Mouse (Mus musculus) cerebellum, adult 11 months (tissue): ENCODE data around the gene Kcnip1.

Experiments used
- DNase-seq: peaks from one replicate; pipeline ENCODE4 v3.0.0; 2022

Kcnip1 gene

DNA sequence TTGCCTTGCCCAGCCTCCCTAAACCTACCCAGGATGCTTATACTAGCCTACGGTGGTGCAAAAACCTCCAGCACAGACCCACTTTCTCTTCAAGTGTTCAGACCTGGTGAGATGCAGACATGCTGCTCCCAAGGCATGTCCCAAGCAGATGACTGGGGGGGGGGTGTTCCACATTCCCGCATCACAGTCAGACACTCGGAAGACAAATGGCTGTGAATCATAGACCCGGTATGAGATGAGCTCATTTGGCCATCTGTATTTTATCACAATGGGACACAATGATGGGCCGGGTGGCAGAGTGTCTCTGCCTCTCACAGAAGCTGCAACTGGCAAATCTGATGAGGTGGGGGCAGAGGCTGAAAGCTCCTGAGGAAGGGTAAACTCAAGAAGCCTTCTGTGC is 244.2 kb downstream of the Kcnip1 start:
- no peak for DNase-seq

DNA sequence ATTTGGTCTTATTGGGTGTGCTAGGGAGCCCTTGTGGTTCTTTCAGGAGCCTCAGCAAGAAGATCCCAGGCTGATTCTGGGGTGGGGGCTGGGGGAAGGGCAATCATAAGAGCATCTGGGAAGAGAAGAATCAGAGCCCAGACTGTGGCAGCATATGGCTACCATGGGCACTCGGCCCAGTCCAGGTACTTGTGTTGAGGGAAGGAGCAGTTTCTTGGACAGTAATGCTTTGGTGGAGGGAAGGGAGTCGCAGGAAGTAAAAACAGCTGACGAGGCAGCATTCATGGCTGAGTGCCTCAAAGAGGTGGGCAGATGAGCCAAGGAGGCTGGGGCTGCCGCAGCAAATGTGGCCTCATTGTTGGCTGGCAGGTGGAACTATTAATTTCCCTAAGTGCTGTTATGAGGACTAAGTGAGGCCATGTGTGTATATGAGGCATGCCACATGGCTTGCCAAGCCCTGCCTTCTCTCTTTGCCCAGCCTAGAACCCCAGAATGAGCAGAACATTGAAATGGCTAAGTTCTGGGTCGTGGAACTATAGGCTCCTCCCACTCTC is 245.5 kb downstream of the Kcnip1 start:
- DNase-seq = peak; percentile 38

- no peak for DNase-seq
Measured at GRCm38 (mm10) chr11:33746402-33746801, 246.6 kb downstream of the Kcnip1 start.

GRCm38 (mm10) chr11:33745821-33746329 is 247.1 kb downstream of the Kcnip1 start:
- no peak for DNase-seq

DNA sequence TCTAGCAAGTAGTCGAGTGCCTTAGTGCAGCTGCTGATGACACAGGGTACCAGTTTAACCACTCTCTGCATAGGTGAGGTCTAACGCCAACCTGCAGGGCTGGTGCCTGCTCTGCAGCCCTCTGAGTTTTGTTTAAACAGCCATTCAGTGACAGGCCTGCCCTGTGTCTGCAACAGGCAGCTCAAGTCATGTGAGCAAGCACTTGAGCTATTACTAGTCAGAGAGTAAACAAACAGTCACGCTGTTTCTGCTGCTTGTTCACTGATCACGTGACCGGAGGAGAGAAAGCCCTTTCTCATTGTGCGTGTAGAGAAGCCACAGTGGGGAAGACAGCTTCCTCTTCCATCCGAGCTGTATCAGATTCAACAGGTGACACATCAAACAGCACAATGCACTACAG is 248.5 kb downstream of the Kcnip1 start:
- no peak for DNase-seq

GRCm38 (mm10) chr11:33740187-33740586 is 252.8 kb downstream of the Kcnip1 start:
- no peak for DNase-seq

- no peak for DNase-seq
Measured at GRCm38 (mm10) chr11:33736426-33736825, 256.5 kb downstream of the Kcnip1 start.

GRCm38 (mm10) chr11:33733269-33733668 is 259.7 kb downstream of the Kcnip1 start:
- peak; percentile 62 for DNase-seq

DNA sequence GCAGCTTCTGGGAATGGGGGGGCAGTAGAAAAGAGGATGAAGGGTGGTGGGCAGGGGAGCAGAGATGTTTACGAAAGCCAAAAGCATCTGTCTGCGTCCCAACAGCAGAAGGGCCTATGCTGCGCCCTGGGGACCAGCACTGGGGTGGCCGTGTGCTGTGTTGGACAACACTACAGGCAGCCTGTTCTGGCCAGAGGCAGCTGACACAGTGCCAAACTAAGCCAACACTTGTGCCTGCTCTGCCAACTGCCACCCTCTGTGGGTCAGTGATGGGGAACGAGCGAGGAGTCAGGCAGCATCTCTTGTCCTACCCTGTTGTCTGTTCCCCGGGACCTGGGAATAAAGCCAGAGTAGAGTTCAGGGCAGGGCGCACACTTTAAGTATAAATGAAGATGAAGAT is 260.6 kb downstream of the Kcnip1 start:
- DNase-seq = no peak

GRCm38 (mm10) chr11:33721297-33721696 is 271.7 kb downstream of the Kcnip1 start:
- peak; percentile 30 for DNase-seq

GRCm38 (mm10) chr11:33706777-33707176 is 286.2 kb downstream of the Kcnip1 start:
- DNase-seq = no peak

DNA sequence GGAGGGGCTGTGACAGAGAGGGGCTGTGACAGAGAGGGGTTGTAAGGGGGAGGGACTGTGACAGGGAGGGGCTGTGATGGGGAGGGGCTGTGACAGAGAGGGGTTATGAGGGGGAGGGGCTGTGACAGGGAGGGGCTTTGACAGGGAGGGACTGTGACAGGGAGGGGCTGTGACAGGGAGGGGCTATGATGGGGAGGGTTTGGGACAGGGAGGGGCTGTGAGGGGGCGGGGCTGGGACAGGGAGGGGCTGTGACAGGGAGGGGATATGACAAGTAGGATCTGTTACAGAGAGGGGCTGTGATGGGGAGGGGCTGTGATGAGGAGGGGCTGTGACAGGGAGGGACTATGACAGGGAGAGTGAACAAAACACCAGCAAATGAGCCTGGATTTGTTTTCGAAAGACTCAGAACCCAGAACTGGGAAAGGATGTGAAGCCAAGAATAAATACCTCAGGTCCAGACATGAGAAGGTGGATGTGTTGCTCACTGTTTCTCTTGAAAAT is 290.9 kb downstream of the Kcnip1 start:
- no peak for DNase-seq

DNA sequence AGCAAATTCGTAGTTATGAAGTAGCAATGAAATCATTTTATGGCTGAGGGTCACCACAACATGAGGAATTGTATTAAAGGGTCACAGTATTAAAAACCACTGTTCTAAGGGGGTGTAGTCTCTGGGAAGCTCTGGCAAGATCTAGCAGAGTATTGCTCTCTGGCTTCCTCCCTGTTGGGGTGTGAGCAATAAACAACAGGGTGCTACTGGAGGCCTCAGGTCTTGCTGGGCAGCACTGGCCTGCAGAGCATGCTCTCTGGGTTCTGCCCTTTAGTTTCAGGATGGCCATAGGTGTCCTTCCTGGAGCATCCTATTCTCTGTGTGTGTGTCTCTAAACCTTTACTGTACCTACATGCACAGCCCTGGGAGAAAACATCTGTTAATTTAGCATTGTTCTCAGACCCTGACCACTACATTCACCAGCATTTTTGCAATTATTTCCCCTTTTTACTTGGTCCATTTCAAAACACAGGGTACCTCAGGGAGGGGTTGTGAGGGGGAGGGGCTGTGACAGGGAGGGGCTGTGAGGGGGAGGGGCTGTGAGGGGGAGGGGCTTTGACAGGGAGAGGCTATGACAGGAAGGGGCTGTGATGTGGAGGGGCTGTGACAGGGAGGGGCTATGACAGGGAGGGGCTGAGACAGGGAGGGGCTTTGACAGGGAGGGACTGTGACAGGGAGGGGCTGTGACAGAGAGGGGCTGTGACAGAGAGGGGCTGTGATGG is 291.6 kb downstream of the Kcnip1 start:
- no peak for DNase-seq

- no peak for DNase-seq
Measured at GRCm38 (mm10) chr11:33700725-33701124, 292.2 kb downstream of the Kcnip1 start.

- no peak for DNase-seq
Measured at GRCm38 (mm10) chr11:33690181-33690580, 302.8 kb downstream of the Kcnip1 start.

DNA sequence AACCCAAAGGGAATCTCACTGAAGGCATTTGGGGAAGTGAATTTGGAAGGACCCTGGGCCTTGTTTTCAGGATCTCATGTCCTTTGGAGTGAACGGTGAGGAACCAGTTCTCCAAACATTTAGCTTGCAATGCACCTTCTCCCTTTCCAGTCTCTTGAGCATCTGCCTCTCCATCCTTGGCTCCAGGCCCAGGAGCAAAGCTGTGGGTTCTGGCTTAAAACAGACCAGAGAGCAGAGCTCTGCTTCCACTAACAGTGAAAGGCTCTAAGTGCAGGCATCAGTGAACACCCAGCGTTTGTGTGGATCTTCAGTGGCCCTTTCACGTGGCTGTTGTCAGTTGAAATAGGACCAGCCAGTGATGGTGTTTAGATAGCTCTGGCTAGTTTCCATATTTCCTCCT is 307.0 kb downstream of the Kcnip1 start:
- DNase-seq = no peak

GRCm38 (mm10) chr11:33680151-33680550 is 312.8 kb downstream of the Kcnip1 start:
- no peak for DNase-seq

GRCm38 (mm10) chr11:33670105-33670965 is 322.6 kb downstream of the Kcnip1 start:
- no peak for DNase-seq

GRCm38 (mm10) chr11:33668376-33668775 is 324.6 kb downstream of the Kcnip1 start:
- no peak for DNase-seq

GRCm38 (mm10) chr11:33663599-33663998 is 329.4 kb downstream of the Kcnip1 start:
- DNase-seq = no peak

DNA sequence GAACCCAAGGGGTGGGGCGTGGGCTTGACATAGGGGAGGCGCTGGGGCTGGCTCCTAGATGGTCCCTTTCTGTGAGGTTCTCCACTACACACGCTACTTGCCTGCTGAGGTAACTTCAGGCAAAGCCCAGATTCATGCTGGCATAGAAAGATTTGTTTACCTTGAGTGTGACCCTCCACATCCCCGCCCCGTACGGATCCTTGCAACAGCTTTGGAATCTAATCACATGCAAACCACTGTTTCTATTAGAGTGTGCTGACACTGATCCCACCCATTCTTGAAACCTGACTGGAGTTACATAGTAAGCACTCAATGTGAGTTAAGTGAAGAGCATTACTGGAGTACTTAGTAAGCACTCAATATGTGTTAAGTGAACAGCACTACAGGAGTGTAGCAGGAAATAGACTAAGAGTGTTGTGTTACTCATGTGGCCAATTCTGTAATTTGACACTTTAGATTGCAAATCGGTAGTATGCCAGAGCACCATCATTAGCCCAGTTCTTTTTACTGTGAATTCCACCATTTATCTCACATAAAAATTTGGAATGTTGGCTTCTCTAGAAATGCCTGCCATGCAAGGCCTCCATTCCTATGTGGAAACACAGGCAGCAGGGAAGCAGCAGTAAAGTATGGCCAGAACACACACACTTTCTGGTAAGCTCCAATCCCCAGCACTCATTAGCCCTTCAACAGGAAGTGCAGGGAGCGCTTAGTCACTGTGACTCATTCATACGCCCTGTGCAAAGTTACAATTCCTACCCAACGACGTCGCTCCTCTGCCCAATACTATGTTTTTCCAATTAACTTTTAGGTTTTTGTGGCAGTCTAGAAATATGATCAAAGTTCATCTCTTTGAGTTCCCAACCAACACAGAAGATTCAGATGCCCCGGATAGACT is 332.7 kb downstream of the Kcnip1 start:
- DNase-seq = no peak

GRCm38 (mm10) chr11:33655861-33656593 is 336.9 kb downstream of the Kcnip1 start:
- DNase-seq = no peak
